24 mouse cellular contexts compared by ENCODE assay signal in the genomic region with DNA sequence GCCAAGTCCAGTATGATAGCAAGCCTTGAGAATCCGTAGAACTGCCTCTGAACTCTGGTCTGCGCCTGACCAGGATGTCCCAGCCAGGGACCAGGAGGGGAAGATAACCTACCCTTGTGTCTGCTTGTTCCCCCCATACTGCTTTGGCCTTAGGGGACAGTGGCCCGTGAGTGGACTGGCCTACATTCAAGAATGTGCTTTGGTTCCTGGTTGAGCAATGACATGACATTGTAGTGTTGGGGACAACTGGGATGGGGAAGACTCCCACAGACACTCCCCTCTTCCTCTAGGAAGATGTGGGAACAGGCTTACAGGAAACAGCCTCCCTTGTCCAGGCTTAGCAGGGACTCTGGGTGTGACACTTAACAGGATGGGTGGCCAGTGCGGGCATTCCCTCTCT. TPM values are rescaled to one million over a fixed set of nuclear protein-coding genes. Genes with fewer than 3 reads are reported as not detected.
A peak's percentile ranks its signal among the peaks of the same experiment; 100 is the strongest.
DNase-seq lines count a peak whose midpoint lies in the region; ATAC-seq and TF ChIP-seq lines count a peak whose summit lies in the region.
"Had no signal": no experiment of that assay in that cellular context is flagged by ENCODE, and none has a peak within 500 bp of the region (broad histone marks: within the 10 kb centered on the region; RNA-seq: fewer than 3 reads in every experiment).

No protein-coding gene starts in this region.

- peaks cover 32% of the 10 kb centered on the region for H3K4me1 ChIP-seq in heart, embryonic 12.5 days (replicated peaks)
- H3K4me1 ChIP-seq in liver, adult 2 months (ENCODE audit: control insufficient read depth, insufficient read depth, low read length) = no peaks in the 10 kb centered on the region
- H3K4me1 ChIP-seq in liver, postnatal 0 days (ENCODE audit: insufficient read depth) = peaks cover 6% of the 10 kb centered on the region; the same call in 1 of the 2 replicates

- H3K36me3 ChIP-seq in heart, embryonic 12.5 days = no peaks in the 10 kb centered on the region
- no peaks in the 10 kb centered on the region for H3K36me3 ChIP-seq in liver, adult 2 months (ENCODE audit: control insufficient read depth, insufficient read depth, low read length)
- no peaks in the 10 kb centered on the region for H3K36me3 ChIP-seq in liver, postnatal 0 days (replicated peaks; ENCODE audit: insufficient read depth, low read length)
- H3K36me3 ChIP-seq: limb, embryonic 10.5 days; neural tube, embryonic 15.5 days; stomach, embryonic 15.5 days had no signal

- TF ChIP-seq CTCF in liver, adult 2 months (IDR thresholded peaks at IDR 0.05; ENCODE audit: low read depth, low read length) = no peak
- no peak for TF ChIP-seq CTCF in liver, postnatal 0 days (IDR thresholded peaks at IDR 0.05; ENCODE audit: low read depth)

- intact Hi-C loops in heart, postnatal 14 days (cut with DNase I) = loop anchor here (2.0 to 5.0 kb wide), 4 partner anchors 115 to 365 kb away; a partner anchor contains a TSS

- no peak overlapping the region for H3K4me3 ChIP-seq in heart, embryonic 12.5 days
- no peak overlapping the region for H3K4me3 ChIP-seq in liver, adult 2 months (ENCODE audit: insufficient read depth, low read depth, low read length)
- no peak overlapping the region for H3K4me3 ChIP-seq in liver, postnatal 0 days (ENCODE audit: low read depth, low read length)
- H3K4me3 ChIP-seq: forebrain, embryonic 13.5 days; left cerebral cortex, adult 2 months; limb, embryonic 10.5 days; myocyte; neural tube, embryonic 15.5 days; stomach, embryonic 15.5 days had no signal

- H3K27ac ChIP-seq in heart, embryonic 12.5 days (ENCODE audit: poor library complexity, severe bottlenecking) = no peak overlapping the region
- no peak overlapping the region for H3K27ac ChIP-seq in liver, adult 2 months (replicated peaks; ENCODE audit: insufficient read depth, low read depth, low read length)
- no peak overlapping the region for H3K27ac ChIP-seq in liver, postnatal 0 days (ENCODE audit: low read depth)
- H3K27ac ChIP-seq: forebrain, embryonic 13.5 days; hindbrain, embryonic 14.5 days; left cerebral cortex, adult 2 months; limb, embryonic 10.5 days; liver, embryonic 14.5 days; neural tube, embryonic 15.5 days had no signal

- H3K9me3 ChIP-seq in heart, embryonic 12.5 days (replicated peaks) = no peaks in the 10 kb centered on the region
- H3K9me3 ChIP-seq in liver, postnatal 0 days (ENCODE audit: low read length) = no peaks in the 10 kb centered on the region
- H3K9me3 ChIP-seq: forebrain, embryonic 13.5 days; limb, embryonic 10.5 days; neural tube, embryonic 15.5 days; stomach, embryonic 15.5 days had no signal

- no peak overlapping the region for H3K9ac ChIP-seq in heart, embryonic 12.5 days
- no peak overlapping the region for H3K9ac ChIP-seq in liver, adult 2 months (ENCODE audit: low read depth, low read length)
- H3K9ac ChIP-seq in liver, postnatal 0 days (replicated peaks) = no peak overlapping the region
- H3K9ac ChIP-seq: forebrain, embryonic 13.5 days; hindbrain, embryonic 14.5 days; liver, embryonic 14.5 days; neural tube, embryonic 15.5 days; stomach, embryonic 15.5 days had no signal

- no peak overlapping the region for H3K4me2 ChIP-seq in heart, embryonic 12.5 days
- no peak overlapping the region for H3K4me2 ChIP-seq in liver, postnatal 0 days (ENCODE audit: low read depth, low read length)
- H3K4me2 ChIP-seq: forebrain, embryonic 13.5 days; hindbrain, embryonic 14.5 days; neural tube, embryonic 15.5 days; stomach, embryonic 15.5 days had no signal

- no peak for TF ChIP-seq POLR2A in liver, adult 2 months (IDR thresholded peaks at IDR 0.05; ENCODE audit: extremely low read depth, insufficient read depth, low read length)

- no peaks in the 10 kb centered on the region for H3K79me2 ChIP-seq in liver, adult 2 months (ENCODE audit: control insufficient read depth, insufficient read depth, low read length)

- DNase-seq in heart, adult 18-20 months = peak; percentile 71 to 78
- peak; percentile 39 for DNase-seq in liver, adult 2 months (ENCODE audit: extremely low read depth, low read depth, low spot score)
- no peak for DNase-seq in liver, postnatal 0 days
- peak; percentile 73 for DNase-seq in heart, adult 8-10 months (ENCODE audit: low spot score)
- peak; percentile 43 to 48 for DNase-seq in heart, postnatal 14 days
- no peak for DNase-seq in right cerebral cortex, postnatal 25 days
- no peak for DNase-seq in ovary, postnatal 10 days (ENCODE audit: low spot score)
- DNase-seq: adrenal gland, adult 8-10 months; cerebellum, adult 11-12 months; cerebellum, postnatal 25 days; midbrain, embryonic 14.5 days; right cerebral cortex, adult 18-20 months; spleen, adult 18-20 months had no signal

- H3K27me3 ChIP-seq in heart, embryonic 12.5 days (replicated peaks) = peaks cover 29% of the 10 kb centered on the region
- H3K27me3 ChIP-seq in liver, adult 2 months (ENCODE audit: control insufficient read depth, insufficient read depth, low read length) = no peaks in the 10 kb centered on the region
- no peaks in the 10 kb centered on the region for H3K27me3 ChIP-seq in liver, postnatal 0 days (ENCODE audit: insufficient read depth, low read length)
- H3K27me3 ChIP-seq: stomach, embryonic 15.5 days had no signal

- WGBS in heart, embryonic 12.5 days = 68% methylated on average over 4 of the region's 4 CpGs
- WGBS in liver, adult 2 months = 79% methylated on average over 4 of the region's 4 CpGs
- 73% methylated on average over 4 of the region's 4 CpGs for WGBS in liver, postnatal 0 days (ENCODE audit: insufficient replicate concordance)

- TF ChIP-seq EP300 in liver, postnatal 0 days (IDR thresholded peaks at IDR 0.05; ENCODE audit: low read depth) = no peak

- ATAC-seq in heart, embryonic 12.5 days (ENCODE audit: insufficient number of reproducible peaks, low FRiP score) = no peak
- ATAC-seq in liver, postnatal 0 days = no peak
- ATAC-seq: forebrain, embryonic 13.5 days; intestine, postnatal 0 days had no signal

RNA-seq across cellular contexts. Expression of a gene that starts 1.4 kb away (rescaled TPM):
- total RNA-seq in heart, adult 18-20 months (2021) = 1 to 10 TPM; 4.2 to 4.7 TPM
- polyA plus RNA-seq in heart, embryonic 12.5 days (2016; fragmentation: Nextera tagmentation; extraction: Ambion mirVana) = 6.1 and 7.7 TPM in 2 replicates
- 1.2 and 2.0 TPM in 2 replicates for total RNA-seq in liver, adult 2 months (2014; rRNA removed)
- polyA plus RNA-seq in liver, adult 2 months (2012; rRNA removed) = 7.0 and 10.6 TPM in 2 replicates
- 0.81 and 1.4 TPM in 2 replicates for polyA plus RNA-seq in liver, postnatal 0 days (2015; fragmentation: Nextera tagmentation; extraction: Ambion mirVana)
- 1 to 10 TPM; 3.4 to 4.9 (median 4.9) TPM for total RNA-seq in heart, adult 8-10 months (2022)
- total RNA-seq in heart, postnatal 14 days (2021) = 10 to 100 TPM in 1 of 2 experiments, 1 to 10 TPM in 1; 8.3 to 10.7 TPM

RNA-seq across cellular contexts. Expression of a gene that starts 26.4 kb away (rescaled TPM):
- total RNA-seq in heart, adult 18-20 months (2021) = under 1 TPM in 1 of 2 experiments, not detected in 1; 0.54 TPM
- 0.34 and 0.49 TPM in 2 replicates for polyA plus RNA-seq in heart, embryonic 12.5 days (2016; fragmentation: Nextera tagmentation; extraction: Ambion mirVana)
- total RNA-seq in liver, adult 2 months (2014; rRNA removed) = 0.54 and 0.92 TPM in 2 replicates
- 0.20 and 0.68 TPM in 2 replicates for polyA plus RNA-seq in liver, adult 2 months (2012; rRNA removed)
- polyA plus RNA-seq in liver, postnatal 0 days (2015; fragmentation: Nextera tagmentation; extraction: Ambion mirVana) = 27.4 and 28.6 TPM in 2 replicates
- total RNA-seq in heart, adult 8-10 months (2022) = not detected
- total RNA-seq in heart, postnatal 14 days (2021) = not detected
- total RNA-seq: megakaryocyte progenitor cell, adult 5-6 weeks had no signal

RNA-seq across cellular contexts. Expression of a gene that starts 27.7 kb away (rescaled TPM):
- 1 to 10 TPM in 1 of 2 experiments, under 1 TPM in 1; 0.67 to 1.1 TPM for total RNA-seq in heart, adult 18-20 months (2021)
- polyA plus RNA-seq in heart, embryonic 12.5 days (2016; fragmentation: Nextera tagmentation; extraction: Ambion mirVana) = 1.4 and 1.6 TPM in 2 replicates
- under 0.01 TPM in 1 of 2 replicates, not detected in the other for total RNA-seq in liver, adult 2 months (2014; rRNA removed)
- 0.02 TPM in 1 of 2 replicates, not detected in the other for polyA plus RNA-seq in liver, adult 2 months (2012; rRNA removed)
- polyA plus RNA-seq in liver, postnatal 0 days (2015; fragmentation: Nextera tagmentation; extraction: Ambion mirVana) = 0.05 and 0.06 TPM in 2 replicates
- total RNA-seq in heart, adult 8-10 months (2022) = 1 to 10 TPM in 2 of 4 experiments, under 1 TPM in 2; 0.79 to 1.6 (median 0.97) TPM
- total RNA-seq in heart, postnatal 14 days (2021) = 1 to 10 TPM; 1.3 to 1.5 TPM
- total RNA-seq: megakaryocyte progenitor cell, adult 5-6 weeks had no signal

RNA-seq across cellular contexts. Expression of a gene that starts 56.0 kb away (rescaled TPM):
- 1 to 10 TPM; 1.5 to 1.8 TPM for total RNA-seq in heart, adult 18-20 months (2021)
- 4.5 and 5.1 TPM in 2 replicates for polyA plus RNA-seq in heart, embryonic 12.5 days (2016; fragmentation: Nextera tagmentation; extraction: Ambion mirVana)
- total RNA-seq in liver, adult 2 months (2014; rRNA removed) = 1.0 and 1.1 TPM in 2 replicates
- polyA plus RNA-seq in liver, adult 2 months (2012; rRNA removed) = 2.0 and 2.8 TPM in 2 replicates
- polyA plus RNA-seq in liver, postnatal 0 days (2015; fragmentation: Nextera tagmentation; extraction: Ambion mirVana) = 1.6 TPM in 2 replicates
- total RNA-seq in heart, adult 8-10 months (2022) = 1 to 10 TPM in 3 of 4 experiments, under 1 TPM in 1; 0.98 to 2.2 (median 1.7) TPM
- 1 to 10 TPM; 2.4 to 2.5 TPM for total RNA-seq in heart, postnatal 14 days (2021)

Comparison
In these comparisons a context has a peak if more than half of its experiments do, and no peak if none do; other contexts are left out.
1. DNase-seq: peak in heart, adult 18-20 months (2 of 2), liver, adult 2 months (single experiment), heart, adult 8-10 months (single experiment) and heart, postnatal 14 days (2 of 2); none in liver, postnatal 0 days (single experiment), right cerebral cortex, postnatal 25 days (single experiment) and ovary, postnatal 10 days (single experiment).